Mouse (Mus musculus) ES-E14 (cell line): ENCODE measurements around the gene Etv2. TPM values are rescaled to one million over a fixed set of nuclear protein-coding genes. Genes with fewer than 3 reads are reported as not detected.

Experiments
- DNase-seq: peaks from one replicate; pipeline ENCODE4 v3.0.0-alpha.2; 2013; ENCODE audit warnings: low read depth, low spot score
- H3K27ac ChIP-seq: 2 replicates; pipeline ENCODE4 v1.5.1; 2012; ENCODE audit warnings: low read depth, mild to moderate bottlenecking, low read length, moderate library complexity, mixed read lengths; ENCODE audit not compliant: poor library complexity, insufficient read depth, severe bottlenecking
- H3K36me3 ChIP-seq: 2 replicates; pipeline ENCODE4 v1.6.1; 2012; ENCODE audit warnings: mild to moderate bottlenecking, low read length, moderate library complexity, mixed read lengths; ENCODE audit not compliant: control insufficient read depth, poor library complexity, insufficient read depth, severe bottlenecking
- H3K4me1 ChIP-seq, 2 experiments: fragments of 150-350 bp in 1 of 2; sonication (generic) in 1 of 2; 2 replicates each; pipeline ENCODE4 v1.6.1; 2012; ENCODE audit warnings: low read length in 2 of 2, mild to moderate bottlenecking in 1 of 2, mixed read lengths in 1 of 2; ENCODE audit not compliant: control insufficient read depth in 2 of 2, insufficient read depth in 2 of 2, poor library complexity in 1 of 2
- H3K4me3 ChIP-seq, 2 experiments: fragments of 150-350 bp in 1 of 2; sonication (generic) in 1 of 2; 2 replicates each; pipeline ENCODE4 v1.5.1; 2012; ENCODE audit warnings: low read length in 2 of 2, low read depth in 1 of 2, mild to moderate bottlenecking in 1 of 2, mixed read lengths in 1 of 2; ENCODE audit not compliant: insufficient read depth in 1 of 2, poor library complexity in 1 of 2, severe bottlenecking in 1 of 2
- H3K9ac ChIP-seq: 2 replicates; pipeline ENCODE4 v1.6.1; 2012; ENCODE audit warnings: low read depth, mild to moderate bottlenecking, low read length, mixed read lengths; ENCODE audit not compliant: poor library complexity, insufficient read depth, severe bottlenecking
- H3K9me3 ChIP-seq: fragments of 150-350 bp; sonication (generic); 2 replicates; pipeline ENCODE4 v1.6.1; 2012; ENCODE audit warnings: low read depth, mild to moderate bottlenecking, low read length; ENCODE audit not compliant: control insufficient read depth, insufficient read depth
- CHD2 ChIP-seq: IDR thresholded peaks from 2 replicates; pipeline ENCODE4 v1.6.1; 2014; ENCODE audit warnings: mild to moderate bottlenecking, low read depth, low read length, inconsistent platforms
- HCFC1 ChIP-seq: IDR thresholded peaks from 2 replicates; pipeline ENCODE4 v1.6.1; 2012; ENCODE audit warnings: low read length, inconsistent platforms, borderline replicate concordance; ENCODE audit not compliant: insufficient read depth
- MAFK ChIP-seq: IDR thresholded peaks from 2 replicates; pipeline ENCODE4 v1.6.1; 2014; ENCODE audit warnings: mild to moderate bottlenecking, low read depth, low read length, inconsistent platforms; ENCODE audit not compliant: insufficient read depth
- ZC3H11A ChIP-seq: IDR thresholded peaks from 2 replicates; pipeline ENCODE4 v1.6.1; 2012; ENCODE audit warnings: low read depth, mild to moderate bottlenecking, inconsistent platforms, low read length, borderline replicate concordance
- ZNF384 ChIP-seq: IDR thresholded peaks from 2 replicates; pipeline ENCODE4 v1.6.1; 2012; ENCODE audit warnings: low read depth, low read length, inconsistent platforms
- in situ Hi-C, 2 experiments: fragments of 600-800 bp; cut with MboI; formaldehyde crosslinking; loops; one replicate each; pipeline ENCODE4 v1.15.1; 2025; ENCODE audit warnings: low sequenced_read_pairs in 2 of 2, inconsistent platforms in 1 of 2; ENCODE audit not compliant: unreplicated experiment in 2 of 2
- total RNA-seq: library from RNA; depleted of rRNA; stranded (reverse); fragments of 300-350 nt; gene quantifications from 2 replicates; pipeline ENCODE4 v1.2.3, GENCODE M21; 2012

Etv2 gene
- total RNA-seq, 1 experiment = 2.1 TPM

GRCm38 (mm10) chr7:30615049-30615760 is 20.4 kb downstream of the Etv2 start:
- Histone ChIP-seq H3K27ac (no peak overlapping the region; the same call in 1 of the 2 replicates), H3K36me3 (peaks cover 23% of the 10 kb centered on the region), H3K4me1 (peaks cover 0 to 3% of the 10 kb centered on the region in 2 experiments; a peak in 1 of 4 replicates), H3K4me3 (no peak overlapping the region), H3K9me3 (no peaks in the 10 kb centered on the region), H3K9ac (no peak overlapping the region)
- DNase-seq = no peak
- in situ Hi-C loops = no loop called here
- TF ChIP-seq MAFK = no peak
- no peak for TF ChIP-seq HCFC1
- no peak for TF ChIP-seq ZNF384
- TF ChIP-seq ZC3H11A = no peak
- TF ChIP-seq CHD2 = 0 out of 2 replicates have a peak, but pooled peaks have one; percentile 10

GRCm38 (mm10) chr7:30614454-30614853 is 21.2 kb downstream of the Etv2 start:
- no peak overlapping the region for H3K4me3 ChIP-seq
- H3K36me3 ChIP-seq = peaks cover 23% of the 10 kb centered on the region
- no peak for DNase-seq
- in situ Hi-C loops = no loop called here
- H3K9ac ChIP-seq = no peak overlapping the region
- H3K27ac ChIP-seq = no peak overlapping the region
- H3K4me1 ChIP-seq = peaks cover 0 to 7% of the 10 kb centered on the region in 2 experiments; a peak in 1 of 4 replicates
- H3K9me3 ChIP-seq = no peaks in the 10 kb centered on the region
- no peak for TF ChIP-seq ZC3H11A
- no peak for TF ChIP-seq ZNF384
- no peak for TF ChIP-seq MAFK
- no peak for TF ChIP-seq HCFC1
- no peak for TF ChIP-seq CHD2

GRCm38 (mm10) chr7:30613529-30614112 is 22.0 kb downstream of the Etv2 start:
- H3K4me3 ChIP-seq = no peak overlapping the region
- no peaks in the 10 kb centered on the region for H3K9me3 ChIP-seq
- no peak overlapping the region for H3K27ac ChIP-seq
- H3K36me3 ChIP-seq = peaks cover 18% of the 10 kb centered on the region
- in situ Hi-C loops = no loop called here
- no peak for DNase-seq
- no peak overlapping the region for H3K9ac ChIP-seq
- 0 out of 2 replicates have a peak, but pooled peaks have one; percentile 44 for TF ChIP-seq HCFC1
- peak; percentile 96 for TF ChIP-seq ZNF384
- no peak for TF ChIP-seq MAFK
- no peak for TF ChIP-seq CHD2
- 0 out of 2 replicates have a peak, but pooled peaks have one; percentile 4 for TF ChIP-seq ZC3H11A
- H3K4me1 ChIP-seq = peaks cover 0 to 10% of the 10 kb centered on the region in 2 experiments; a peak in 1 of 4 replicates

DNA sequence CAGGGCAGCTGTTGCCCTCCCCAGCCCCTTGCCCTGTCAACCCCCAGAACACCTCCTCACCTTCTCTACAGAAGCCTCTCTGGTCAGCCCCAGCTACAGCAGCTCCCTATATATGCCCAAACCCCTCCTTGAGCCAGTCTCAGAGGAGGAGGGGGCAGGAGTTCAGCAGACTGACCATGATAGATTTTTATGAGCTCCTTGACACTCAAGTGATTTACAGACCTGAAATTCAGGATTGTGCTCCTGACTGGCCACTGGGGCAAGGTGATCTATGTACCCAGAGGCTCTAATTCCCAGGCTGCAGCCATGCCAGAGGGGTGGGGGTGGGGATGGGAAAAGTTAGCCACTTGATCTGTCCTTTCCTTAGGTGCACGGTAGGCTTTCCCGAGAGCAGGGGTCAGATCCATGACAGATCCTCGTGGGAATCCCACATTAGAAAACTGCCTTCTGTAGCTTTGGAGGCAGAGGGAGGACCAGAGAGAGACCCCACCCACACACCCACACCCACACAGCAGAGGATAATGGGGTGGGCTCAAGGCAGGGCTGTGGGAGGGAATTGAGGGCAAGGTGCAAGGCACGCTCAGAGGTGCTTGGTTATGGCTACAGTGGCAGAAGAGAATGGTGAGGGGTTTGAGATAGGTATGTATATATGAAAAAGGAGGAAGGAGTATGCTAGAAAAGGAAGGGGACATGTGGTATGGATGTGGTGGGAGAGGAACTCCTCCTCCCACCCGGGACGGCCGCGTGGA is 22.8 kb downstream of the Etv2 start, which contains the start of gene Upk1a:
Gene Upk1a (minus strand): TSS at position 194 of the 749 bp plus-strand sequence.
- H3K27ac ChIP-seq = no peak within 1 kb of the TSS
- H3K36me3 ChIP-seq = peaks cover 12% of the 10 kb centered on the region
- TF ChIP-seq ZNF384 (no peak), ZC3H11A (no peak), HCFC1 (no peak), CHD2 (no peak), MAFK (no peak)
- H3K4me1 ChIP-seq = peaks cover 0 to 15% of the 10 kb centered on the region in 2 experiments; a peak in 1 of 4 replicates
- H3K9ac ChIP-seq = no peak within 1 kb of the TSS
- DNase-seq = no peak
- in situ Hi-C loops = no loop called here
- H3K4me3 ChIP-seq = no peak within 1 kb of the TSS
- H3K9me3 ChIP-seq = no peaks in the 10 kb centered on the region
